Mouse (Mus musculus) testis, postnatal 10 days (tissue): Measurements from ENCODE around the gene Ddi2.
A peak's percentile ranks its signal among the peaks of the same experiment; 100 is the strongest.

ENCODE experiments used
- DNase-seq: peaks from one replicate; pipeline ENCODE4 v3.0.0; 2021; ENCODE audit warnings: low spot score

Gene Ddi2

GRCm38 (mm10) chr4:141688505-141688904, 34.7 kb downstream of the Ddi2 start:
- no peak for DNase-seq

GRCm38 (mm10) chr4:141686525-141686924, 36.7 kb downstream of the Ddi2 start:
- no peak for DNase-seq

GRCm38 (mm10) chr4:141686093-141686492, 37.1 kb downstream of the Ddi2 start:
- DNase-seq, result no peak

GRCm38 (mm10) chr4:141685499-141685898, 37.7 kb downstream of the Ddi2 start, which contains the start of gene Rsc1a1:
Gene Rsc1a1 (minus strand): TSS chr4:141685599.
- no peak for DNase-seq

- DNase-seq, result peak; percentile 71
These were observed 40.5 kb downstream of the Ddi2 start for GRCm38 (mm10) chr4:141682706-141683230.

- no peak for DNase-seq
These were observed 41.5 kb downstream of the Ddi2 start for GRCm38 (mm10) chr4:141681767-141682166.

- DNase-seq, result no peak
These were observed 42.3 kb downstream of the Ddi2 start for GRCm38 (mm10) chr4:141680892-141681291.

- DNase-seq, result no peak
These were observed 44.2 kb downstream of the Ddi2 start for GRCm38 (mm10) chr4:141679016-141679415.

- DNase-seq, result no peak
These were observed 46.7 kb downstream of the Ddi2 start for GRCm38 (mm10) chr4:141676462-141676979.

GRCm38 (mm10) chr4:141672325-141672724, 50.9 kb downstream of the Ddi2 start:
- DNase-seq, result no peak

GRCm38 (mm10) chr4:141671389-141671788, 51.8 kb downstream of the Ddi2 start:
- DNase-seq, result no peak

GRCm38 (mm10) chr4:141669898-141670712, 53.1 kb downstream of the Ddi2 start:
- DNase-seq, result no peak

- DNase-seq, result no peak
These were observed 58.4 kb downstream of the Ddi2 start, which contains the start of gene Plekhm2 for GRCm38 (mm10) chr4:141664799-141665198. Gene Plekhm2 (minus strand): TSS chr4:141664899.

- peak; percentile 81 for DNase-seq
These were observed 59.0 kb downstream of the Ddi2 start for GRCm38 (mm10) chr4:141664011-141664745.

- peak; percentile 59 for DNase-seq
These were observed 59.9 kb downstream of the Ddi2 start for GRCm38 (mm10) chr4:141663122-141663931.

GRCm38 (mm10) chr4:141660884-141661283, 62.3 kb downstream of the Ddi2 start:
- no peak for DNase-seq

GRCm38 (mm10) chr4:141659739-141660138, 63.5 kb downstream of the Ddi2 start:
- DNase-seq, result no peak

GRCm38 (mm10) chr4:141658846-141659484, 64.3 kb downstream of the Ddi2 start:
- no peak for DNase-seq

GRCm38 (mm10) chr4:141656932-141657331, 66.3 kb downstream of the Ddi2 start:
- DNase-seq, result no peak

GRCm38 (mm10) chr4:141655908-141656608, 67.2 kb downstream of the Ddi2 start:
- DNase-seq, result no peak

GRCm38 (mm10) chr4:141654509-141654908, 68.7 kb downstream of the Ddi2 start:
- no peak for DNase-seq
